Mouse (Mus musculus): ENCODE measurements around the gene Gba.
"Not testable (repeated sequence)": the region's sequence is repeated elsewhere in the genome, so short reads cannot be mapped to it uniquely, and the experiment has no call there.

Gene Gba

DNA sequence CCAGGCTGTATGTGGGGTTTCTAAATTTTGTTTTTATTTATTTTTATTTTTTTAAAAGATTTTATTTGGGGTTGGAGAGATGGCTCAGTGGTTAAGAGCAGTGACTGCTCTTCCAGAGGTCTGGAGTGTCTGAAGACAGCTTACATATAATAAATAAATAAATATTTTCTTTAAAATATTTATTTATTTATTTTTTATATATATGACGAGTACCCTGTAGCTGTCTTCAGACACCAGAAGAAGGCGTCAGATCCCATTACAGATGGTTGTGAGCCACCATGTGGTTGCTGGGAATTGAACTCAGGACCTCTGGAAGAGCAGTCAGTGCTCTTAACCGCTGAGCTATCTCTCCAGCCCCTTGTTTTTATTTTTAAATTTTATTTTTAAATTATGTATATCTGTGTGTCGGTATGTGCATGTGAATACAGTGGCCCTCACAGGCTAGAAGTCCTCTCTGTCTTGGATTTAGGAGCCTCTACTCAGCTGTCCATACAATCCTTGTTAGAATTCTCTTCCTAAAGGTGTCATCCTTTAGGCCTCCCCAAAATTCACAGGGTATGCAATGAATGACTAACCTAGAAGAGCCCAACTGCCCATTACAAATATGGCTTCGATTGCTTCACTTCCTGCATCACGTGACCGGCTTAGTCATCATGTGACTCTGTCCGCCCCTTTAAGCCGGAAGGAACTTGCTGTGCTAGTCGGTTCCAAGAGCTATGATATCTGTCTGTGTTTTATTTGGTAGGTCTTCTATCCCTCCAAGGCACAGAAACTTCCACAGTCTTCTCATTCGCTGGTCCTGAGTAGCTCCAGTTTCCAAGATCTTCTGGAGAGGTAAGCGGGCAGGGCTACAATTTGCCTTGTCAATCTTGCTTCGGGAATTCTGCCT is at the start of gene Gba:
Gene Gba (plus strand): TSS at position 676 of the 889 bp plus-strand sequence.
- peak; percentile 86 for DNase-seq (ENCODE audit: low read depth, low spot score)

DNA sequence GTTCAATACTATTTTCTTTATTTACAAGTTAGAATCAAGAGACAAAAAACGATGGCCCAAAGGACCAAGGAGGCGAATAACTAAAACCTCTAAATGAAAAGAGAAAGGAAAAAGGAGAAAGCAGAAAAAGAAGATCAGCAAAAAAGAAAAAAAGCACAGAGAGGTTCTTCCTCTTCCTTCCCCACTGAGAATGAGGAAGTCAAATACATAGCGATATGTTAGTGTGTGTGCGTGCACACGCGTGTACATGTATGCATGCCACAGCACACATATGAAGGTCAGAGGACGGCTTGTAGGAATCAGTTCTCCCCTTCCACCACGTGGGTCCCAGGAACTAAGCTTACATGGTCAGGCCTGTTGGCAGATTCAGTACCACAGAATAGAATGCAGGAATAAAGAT is 45.8 kb upstream of the Gba start:
- no peak for DNase-seq (ENCODE audit: low read depth, low spot score)

DNA sequence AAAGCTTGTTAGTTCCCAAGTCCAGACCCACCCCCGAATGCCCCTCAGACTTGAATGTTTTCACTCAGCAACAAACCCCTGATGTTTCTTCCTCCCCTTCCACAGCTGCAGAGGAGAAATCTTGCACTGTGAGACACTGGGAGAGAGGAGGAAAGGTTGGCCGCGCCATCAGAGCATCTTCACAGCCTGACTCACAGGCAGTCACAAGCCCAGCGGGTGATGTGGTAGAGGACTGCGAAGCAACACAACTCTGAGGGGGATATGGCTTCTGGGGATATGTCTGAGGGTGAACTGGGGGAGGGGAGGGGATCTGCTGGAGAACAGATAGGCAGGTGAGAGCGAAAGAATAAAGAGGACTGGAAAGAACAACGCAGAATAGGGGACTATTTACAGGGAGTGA is 44.1 kb upstream of the Gba start:
- no peak for DNase-seq (ENCODE audit: low read depth, low spot score)

- DNase-seq (ENCODE audit: low read depth, low spot score) = no peak
Measured at GRCm38 (mm10) chr3:89159211-89159610, 43.5 kb upstream of the Gba start.

- no peak for DNase-seq (ENCODE audit: low read depth, low spot score)
Measured at GRCm38 (mm10) chr3:89159616-89160344, 42.9 kb upstream of the Gba start, which contains the start of gene Hcn3. Hcn3 (minus strand) TSS chr3:89160196.

- not testable (repeated sequence) for DNase-seq (ENCODE audit: low read depth, low spot score)
Measured at GRCm38 (mm10) chr3:89161207-89161606, 41.5 kb upstream of the Gba start.

- no peak for DNase-seq (ENCODE audit: low read depth, low spot score)
Measured at GRCm38 (mm10) chr3:89161786-89162185, 40.9 kb upstream of the Gba start.

GRCm38 (mm10) chr3:89163123-89163522 is 39.6 kb upstream of the Gba start:
- DNase-seq (ENCODE audit: low read depth, low spot score) = no peak

DNA sequence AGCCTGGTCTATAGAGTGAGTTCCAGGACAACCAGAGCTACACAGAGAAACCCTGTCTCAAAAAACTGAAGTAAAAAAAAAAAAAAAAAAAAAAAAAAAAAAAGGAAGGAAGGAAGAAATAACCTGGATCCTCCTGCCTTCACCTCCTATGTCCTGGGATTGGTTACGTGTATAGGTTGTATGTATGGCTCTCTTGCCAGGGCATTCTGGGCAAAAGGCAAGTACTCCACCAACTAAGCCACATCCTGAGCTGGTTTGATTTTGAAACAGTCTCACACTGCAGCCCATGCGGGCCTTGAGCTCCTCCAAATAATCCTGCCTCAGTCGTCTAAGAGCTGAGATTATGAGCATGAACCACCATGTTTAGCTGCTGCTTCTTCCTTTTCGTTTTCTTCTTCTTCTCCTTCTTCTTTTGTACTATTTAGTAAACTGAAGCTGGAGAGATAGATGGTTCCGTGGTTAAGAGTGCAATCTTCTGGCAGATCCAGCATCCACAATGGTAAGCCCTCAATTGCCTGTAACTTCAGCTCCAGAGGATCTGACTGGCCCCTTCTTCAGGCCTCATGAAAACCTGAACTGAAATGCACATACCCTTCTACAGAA is 39.0 kb upstream of the Gba start:
- DNase-seq (ENCODE audit: low read depth, low spot score) = no peak

GRCm38 (mm10) chr3:89164506-89165267 is 38.0 kb upstream of the Gba start, which contains the start of gene Clk2:
Clk2 (plus strand) TSS chr3:89164795.
- peak; percentile 90 for DNase-seq (ENCODE audit: low read depth, low spot score)

DNA sequence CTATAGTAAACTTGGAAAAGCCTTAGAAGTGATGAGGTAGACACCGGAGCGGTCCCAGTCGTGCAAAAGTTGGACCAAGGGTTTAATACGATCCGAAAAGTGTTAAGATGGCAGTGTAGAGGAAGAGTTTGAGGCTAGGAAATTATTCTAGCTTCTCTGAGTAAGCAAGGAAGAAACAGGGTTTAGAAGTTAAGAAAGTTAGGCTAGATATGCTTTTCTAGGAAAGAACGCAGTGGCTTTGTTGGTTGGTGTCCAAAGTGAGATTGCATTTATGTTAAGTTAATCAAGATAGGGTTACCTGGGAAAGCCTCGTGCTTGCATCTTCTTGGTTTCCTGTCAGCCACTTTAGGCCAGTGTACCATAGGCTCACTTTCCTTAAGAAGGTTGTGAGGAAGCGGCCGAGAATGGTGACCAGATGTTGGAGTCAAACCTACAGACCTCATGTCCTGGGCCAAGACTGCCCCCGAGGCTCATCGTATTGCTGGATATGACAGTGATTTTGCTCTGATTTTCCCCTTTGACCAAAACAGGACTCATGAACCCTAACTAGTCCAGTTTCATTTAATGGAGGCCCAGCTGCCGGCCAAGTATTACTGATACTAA is 37.4 kb upstream of the Gba start:
- DNase-seq (ENCODE audit: low read depth, low spot score) = no peak

- DNase-seq (ENCODE audit: low read depth, low spot score) = no peak
Measured at GRCm38 (mm10) chr3:89166945-89167344, 35.8 kb upstream of the Gba start.

- DNase-seq (ENCODE audit: low read depth, low spot score) = no peak
Measured at GRCm38 (mm10) chr3:89174844-89175243, 27.9 kb upstream of the Gba start.

GRCm38 (mm10) chr3:89175544-89175943 is 27.2 kb upstream of the Gba start:
- DNase-seq (ENCODE audit: low read depth, low spot score) = no peak

GRCm38 (mm10) chr3:89176421-89176820 is 26.3 kb upstream of the Gba start:
- DNase-seq (ENCODE audit: low read depth, low spot score) = no peak

- DNase-seq (ENCODE audit: low read depth, low spot score) = peak; percentile 81
Measured at GRCm38 (mm10) chr3:89177242-89178106, 25.3 kb upstream of the Gba start, which contains the start of gene Scamp3. Scamp3 (plus strand) TSS chr3:89177473.

DNA sequence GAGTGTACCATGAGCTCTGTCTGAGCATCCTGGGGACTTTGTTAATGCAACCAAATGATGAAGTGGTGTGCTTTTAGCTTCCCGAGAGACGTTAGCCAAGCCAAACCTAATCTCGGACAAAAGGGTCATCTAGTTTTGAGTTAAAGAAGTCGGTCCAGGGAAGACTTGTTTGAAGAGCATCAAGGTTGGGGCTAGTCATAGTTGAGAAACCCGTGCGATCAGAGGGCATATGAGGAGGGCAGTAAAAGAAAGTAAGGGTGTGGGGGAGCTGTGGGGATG is 24.7 kb upstream of the Gba start:
- no peak for DNase-seq (ENCODE audit: low read depth, low spot score)

- no peak for DNase-seq (ENCODE audit: low read depth, low spot score)
Measured at GRCm38 (mm10) chr3:89179056-89179455, 23.7 kb upstream of the Gba start.

GRCm38 (mm10) chr3:89181749-89182500 is 20.8 kb upstream of the Gba start:
- no peak for DNase-seq (ENCODE audit: low read depth, low spot score)
